Mouse (Mus musculus) frontal cortex, postnatal 14 days (tissue): ENCODE results near the gene C1ql4.
A peak's percentile ranks its signal among the peaks of the same experiment; 100 is the strongest.

Experiments
- DNase-seq, 2 experiments: peaks; one replicate each; pipeline ENCODE4 v3.0.0; 2022; ENCODE audit warnings: low spot score in 2 of 2

C1ql4 gene

GRCm38 (mm10) chr15:99087253-99088075, at the start of gene C1ql4:
Gene C1ql4 (minus strand): TSS chr15:99087817.
- DNase-seq, result no peak

- DNase-seq, result no peak
Observed at GRCm38 (mm10) chr15:99129956-99130910, 42.6 kb upstream of the C1ql4 start.

GRCm38 (mm10) chr15:99129441-99129840, 41.8 kb upstream of the C1ql4 start:
- DNase-seq, result no peak

GRCm38 (mm10) chr15:99127851-99128522, 40.4 kb upstream of the C1ql4 start:
- DNase-seq, result no peak

GRCm38 (mm10) chr15:99126816-99127365, 39.3 kb upstream of the C1ql4 start:
- DNase-seq, result peak in 1 of 2 experiments; percentile 8

- DNase-seq, result peak; percentile 76 to 82
Observed at GRCm38 (mm10) chr15:99126081-99126815, 38.6 kb upstream of the C1ql4 start.

- DNase-seq, result no peak
Observed at GRCm38 (mm10) chr15:99125711-99126080, 38.1 kb upstream of the C1ql4 start, which contains the start of gene Spats2. Gene Spats2 (plus strand): TSS chr15:99125916.

- DNase-seq, result no peak
Observed at GRCm38 (mm10) chr15:99122642-99123041, 35.0 kb upstream of the C1ql4 start.

GRCm38 (mm10) chr15:99120814-99121213, 33.2 kb upstream of the C1ql4 start:
- DNase-seq, result no peak

GRCm38 (mm10) chr15:99116539-99116938, 28.9 kb upstream of the C1ql4 start:
- DNase-seq, result no peak

- DNase-seq, result no peak
Observed at GRCm38 (mm10) chr15:99115065-99115423, 27.4 kb upstream of the C1ql4 start.

- no peak for DNase-seq
Observed at GRCm38 (mm10) chr15:99114312-99115064, 26.9 kb upstream of the C1ql4 start.

GRCm38 (mm10) chr15:99113396-99113975, 25.9 kb upstream of the C1ql4 start:
- no peak for DNase-seq

GRCm38 (mm10) chr15:99112843-99113395, 25.3 kb upstream of the C1ql4 start:
- no peak for DNase-seq

GRCm38 (mm10) chr15:99111809-99112208, 24.2 kb upstream of the C1ql4 start:
- DNase-seq, result no peak

GRCm38 (mm10) chr15:99111139-99111538, 23.5 kb upstream of the C1ql4 start:
- DNase-seq, result no peak

GRCm38 (mm10) chr15:99107866-99108265, 20.2 kb upstream of the C1ql4 start:
- DNase-seq, result no peak

GRCm38 (mm10) chr15:99105238-99105637, 17.6 kb upstream of the C1ql4 start:
- no peak for DNase-seq

GRCm38 (mm10) chr15:99099984-99100383, 12.4 kb upstream of the C1ql4 start:
- DNase-seq, result no peak
